Mouse (Mus musculus) limb, embryonic 13.5 days (tissue): Measurements from ENCODE around the gene Spock2. TPM values are rescaled to one million over a fixed set of nuclear protein-coding genes. Genes with fewer than 3 reads are reported as not detected.
"Not testable (repeated sequence)": the region's sequence is repeated elsewhere in the genome, so short reads cannot be mapped to it uniquely, and the experiment has no call there.

Source experiments
- ATAC-seq: fragments of 200-750 bp; cut with Nextera tagmentation; 2 replicates; pipeline ENCODE4 v1.8.0; 2017; ENCODE audit warnings: low read depth, moderate number of reproducible peaks, moderate TSS enrichment; ENCODE audit not compliant: low FRiP score
- H3K27ac ChIP-seq: fragments of 300-500 bp; sonication (generic); 2 replicates; pipeline ENCODE4 v1.5.1; 2015; ENCODE audit warnings: inconsistent platforms, mild to moderate bottlenecking, moderate library complexity
- H3K27me3 ChIP-seq: fragments of 300-500 bp; sonication (generic); 2 replicates; pipeline ENCODE4 v1.6.1; 2015; ENCODE audit warnings: mild to moderate bottlenecking, inconsistent platforms
- H3K36me3 ChIP-seq: fragments of 300-500 bp; sonication (generic); 2 replicates; pipeline ENCODE4 v1.6.1; 2015; ENCODE audit warnings: inconsistent platforms, mild to moderate bottlenecking, moderate library complexity
- H3K4me1 ChIP-seq: fragments of 300-500 bp; sonication (generic); 2 replicates; pipeline ENCODE4 v1.6.1; 2015; ENCODE audit warnings: inconsistent platforms
- H3K4me2 ChIP-seq: fragments of 300-500 bp; sonication (generic); replicated peaks from 2 replicates; pipeline ENCODE4 v1.6.1; 2015; ENCODE audit warnings: inconsistent platforms, mild to moderate bottlenecking, moderate library complexity
- H3K4me3 ChIP-seq: fragments of 300-500 bp; sonication (generic); 2 replicates; pipeline ENCODE4 v1.5.1; 2015; ENCODE audit warnings: moderate library complexity, mild to moderate bottlenecking, inconsistent platforms
- H3K9ac ChIP-seq: fragments of 300-500 bp; sonication (generic); 2 replicates; pipeline ENCODE4 v1.6.1; 2015; ENCODE audit warnings: mild to moderate bottlenecking, inconsistent platforms
- H3K9me3 ChIP-seq: fragments of 300-500 bp; sonication (generic); 2 replicates; pipeline ENCODE4 v1.6.1; 2016; ENCODE audit warnings: inconsistent platforms
- WGBS: fragments of 180-500 bp; shearing (Covaris S2); methylation state at CpG from one replicate; pipeline ENCODE4 v1.1.7; 2015; 5-methylcytosine and 5-hydroxymethylcytosine counted together
- microRNA-seq: library from miRNA; unstranded; fragments of <30 nt; microRNA quantifications from one replicate; pipeline ENCODE4, GENCODE M21; 2016
- polyA plus RNA-seq: library from polyadenylated mRNA; unstranded; fragments of >200 nt; fragmentation: Nextera tagmentation; extraction: Ambion mirVana; gene quantifications from 2 replicates; pipeline ENCODE4 v1.2.1, GENCODE M21; 2015

The Spock2 gene
- polyA plus RNA-seq, 1 experiment from 2014 or later = 7.2 TPM

DNA sequence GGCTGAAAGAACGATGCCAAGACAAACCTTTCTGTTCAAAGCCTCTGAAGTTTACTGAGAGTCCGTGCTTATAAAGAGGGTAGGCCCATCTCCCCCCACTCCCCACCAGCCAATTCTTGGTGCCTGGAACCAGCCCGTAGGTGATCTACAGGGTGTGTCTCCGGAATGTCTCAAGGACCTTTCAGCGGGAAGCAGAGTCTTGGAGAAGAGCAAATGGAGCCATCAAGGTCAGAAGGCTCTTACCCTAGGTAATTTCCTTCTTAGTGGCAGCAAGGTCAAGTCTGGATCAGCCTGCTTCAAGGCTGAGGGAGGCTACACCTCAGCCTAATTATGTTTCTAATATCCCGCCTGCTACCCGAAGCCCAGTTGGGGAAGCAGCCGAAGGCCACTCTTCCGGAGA lies 69.3 kb downstream of the Spock2 start:
- H3K36me3 ChIP-seq, H3K9me3 ChIP-seq, H3K4me3 ChIP-seq, ATAC-seq, H3K27me3 ChIP-seq, H3K4me1 ChIP-seq, H3K9ac ChIP-seq, H3K4me2 ChIP-seq, H3K27ac ChIP-seq: not testable (repeated sequence)
- WGBS = 86% methylated on average over 9 of the region's 9 CpGs

Small RNA genes within 50 kb of the gene (microRNA-seq; reads per million reads assigned to microRNA genes)
- not detected for gene Mir6906

Other genes starting within 250 kb of the Spock2 start
- 19.3 and 20.1 TPM in 2 replicates for gene Dnajb12, start 226.7 kb upstream of the Spock2 start, polyA plus RNA-seq
- 75.9 and 77.0 TPM in 2 replicates for gene Ddit4, start 154.4 kb upstream of the Spock2 start, polyA plus RNA-seq
- gene Ascc1, start 103.4 kb upstream of the Spock2 start, polyA plus RNA-seq = 44.9 and 46.0 TPM in 2 replicates
- 128 and 133 TPM in 2 replicates for gene Anapc16, start 103.1 kb upstream of the Spock2 start, polyA plus RNA-seq
- gene Chst3, start 113.0 kb downstream of the Spock2 start, polyA plus RNA-seq = 3.1 and 3.7 TPM in 2 replicates
- 103 and 104 TPM in 2 replicates for gene Psap, start 171.4 kb downstream of the Spock2 start, polyA plus RNA-seq
- gene Vsir, start 240.6 kb downstream of the Spock2 start, polyA plus RNA-seq = 1.9 and 2.0 TPM in 2 replicates